Mouse (Mus musculus) erythroblast, embryonic 14.5 days (primary cell): ENCODE results near the gene Hemgn.

Experiments
- GATA1 ChIP-seq: IDR thresholded peaks from 2 replicates; pipeline ENCODE4 v1.6.1; 2012; ENCODE audit warnings: low read length, inconsistent platforms, mixed read lengths
- TAL1 ChIP-seq: IDR thresholded peaks from 3 replicates; pipeline ENCODE4 v1.6.1; 2012; ENCODE audit warnings: low read length, inconsistent platforms, mixed read lengths

- no peak for TF ChIP-seq TAL1
- TF ChIP-seq GATA1: no peak
Observed at GRCm38 (mm10) chr4:46347141-46347540, 66.2 kb downstream of the Hemgn start.
